Mouse (Mus musculus): ENCODE data around the gene Chn2. TPM values are rescaled to one million over a fixed set of nuclear protein-coding genes. Genes with fewer than 3 reads are reported as not detected.

Gene Chn2
- total and polyA plus RNA-seq, 3 experiments, result not detected

GRCm38 (mm10) chr6:54256397-54256796 is 217.0 kb downstream of the Chn2 start:
- H3K9ac ChIP-seq (ENCODE audit: control insufficient read depth, low read depth, low read length, poor library complexity, severe bottlenecking), result no peak overlapping the region
- no peaks in the 10 kb centered on the region for H3K9me3 ChIP-seq (replicated peaks; ENCODE audit: insufficient read depth, low read length)
- H3K4me1 ChIP-seq (ENCODE audit: control insufficient read depth in 1 of 2, insufficient read depth in 2 of 2, low read length in 2 of 2), result no peaks in the 10 kb centered on the region
- no peaks in the 10 kb centered on the region for H3K36me3 ChIP-seq (ENCODE audit: control insufficient read depth in 1 of 2, insufficient read depth in 2 of 2, low read length in 2 of 2)
- no peaks in the 10 kb centered on the region for H3K79me2 ChIP-seq (ENCODE audit: control insufficient read depth, insufficient read depth, low read length, poor library complexity)
- TF ChIP-seq MXI1 (IDR thresholded peaks at IDR 0.05; ENCODE audit: low read depth, low read length), result no peak
- no peak for TF ChIP-seq NELFE (IDR thresholded peaks at IDR 0.05; ENCODE audit: low read depth, low read length)
- TF ChIP-seq ZKSCAN1 (IDR thresholded peaks at IDR 0.05; ENCODE audit: low read depth, low read length), result no peak
- TF ChIP-seq UBTF (IDR thresholded peaks at IDR 0.05; ENCODE audit: borderline replicate concordance, insufficient read depth, low read depth, low read length), result no peak
- no peak for TF ChIP-seq MYC (IDR thresholded peaks at IDR 0.05; ENCODE audit: low read depth, low read length)
- TF ChIP-seq MEF2A (IDR thresholded peaks at IDR 0.05; ENCODE audit: extremely low read depth, insufficient replicate concordance, low read depth, low read length, poor library complexity, severe bottlenecking), result no peak
- no peak for TF ChIP-seq BHLHE40 (IDR thresholded peaks at IDR 0.05; ENCODE audit: borderline replicate concordance, low read depth, low read length)
- no peak for TF ChIP-seq SMC3 (IDR thresholded peaks at IDR 0.05; ENCODE audit: low read depth, low read length)
- TF ChIP-seq GABPA (IDR thresholded peaks at IDR 0.05; ENCODE audit: low read depth, low read length), result no peak
- TF ChIP-seq RAD21 (IDR thresholded peaks at IDR 0.05; ENCODE audit: low read depth, low read length), result no peak
- TF ChIP-seq KAT2A (conservative IDR thresholded peaks at IDR 0.05; ENCODE audit: low read depth, low read length), result no peak
- no peak for TF ChIP-seq SIN3A (IDR thresholded peaks at IDR 0.05; ENCODE audit: low read length)
- TF ChIP-seq MAZ (IDR thresholded peaks at IDR 0.05; ENCODE audit: low read depth, low read length), result no peak
- no peak for TF ChIP-seq MYB (IDR thresholded peaks at IDR 0.05; ENCODE audit: low read depth, low read length)
- no peak for TF ChIP-seq CHD1 (IDR thresholded peaks at IDR 0.05; ENCODE audit: low read depth, low read length)
- no peak for TF ChIP-seq TAL1 (IDR thresholded peaks at IDR 0.05; ENCODE audit: low read length)
- H3K27ac ChIP-seq (ENCODE audit: control insufficient read depth, low read depth, low read length), result no peak overlapping the region
- no peak overlapping the region for H3K4me3 ChIP-seq (ENCODE audit: control insufficient read depth in 1 of 2, insufficient read depth in 1 of 2, low read depth in 2 of 2, low read length in 2 of 2)
- DNase-seq (ENCODE audit: low read depth, low spot score), result no peak
- no peaks in the 10 kb centered on the region for H3K27me3 ChIP-seq (ENCODE audit: control insufficient read depth in 1 of 2, insufficient read depth in 2 of 2, low read length in 2 of 2)

GRCm38 (mm10) chr6:54257552-54257951 is 218.2 kb downstream of the Chn2 start:
- Histone ChIP-seq H3K4me1 (ENCODE audit: control insufficient read depth in 1 of 2, insufficient read depth in 2 of 2, low read length in 2 of 2) (no peaks in the 10 kb centered on the region), H3K9me3 (replicated peaks; ENCODE audit: insufficient read depth, low read length) (no peaks in the 10 kb centered on the region), H3K27me3 (ENCODE audit: control insufficient read depth in 1 of 2, insufficient read depth in 2 of 2, low read length in 2 of 2) (no peaks in the 10 kb centered on the region), H3K9ac (ENCODE audit: control insufficient read depth, low read depth, low read length, poor library complexity, severe bottlenecking) (no peak overlapping the region), H3K79me2 (ENCODE audit: control insufficient read depth, insufficient read depth, low read length, poor library complexity) (no peaks in the 10 kb centered on the region), H3K27ac (ENCODE audit: control insufficient read depth, low read depth, low read length) (no peak overlapping the region), H3K36me3 (ENCODE audit: control insufficient read depth in 1 of 2, insufficient read depth in 2 of 2, low read length in 2 of 2) (no peaks in the 10 kb centered on the region), H3K4me3 (ENCODE audit: control insufficient read depth in 1 of 2, insufficient read depth in 1 of 2, low read depth in 2 of 2, low read length in 2 of 2) (no peak overlapping the region)
- no peak for TF ChIP-seq SIN3A (IDR thresholded peaks at IDR 0.05; ENCODE audit: low read length)
- no peak for TF ChIP-seq CTCF (IDR thresholded peaks at IDR 0.05 in 2 of 3, conservative IDR thresholded peaks at IDR 0.05 in 1 of 3; ENCODE audit: control insufficient read depth in 1 of 3, insufficient read depth in 1 of 3, low read depth in 2 of 3, low read length in 3 of 3, poor library complexity in 1 of 3, severe bottlenecking in 1 of 3)
- no peak for TF ChIP-seq MYB (IDR thresholded peaks at IDR 0.05; ENCODE audit: low read depth, low read length)
- TF ChIP-seq TBP (IDR thresholded peaks at IDR 0.05; ENCODE audit: low read depth, low read length), result no peak
- no peak for TF ChIP-seq HCFC1 (IDR thresholded peaks at IDR 0.05; ENCODE audit: low read depth, low read length)
- no peak for TF ChIP-seq GATA1 (IDR thresholded peaks at IDR 0.05; ENCODE audit: low read depth, low read length)
- no peak for TF ChIP-seq RCOR1 (IDR thresholded peaks at IDR 0.05; ENCODE audit: low read depth, low read length)
- no peak for TF ChIP-seq MEF2A (IDR thresholded peaks at IDR 0.05; ENCODE audit: extremely low read depth, insufficient replicate concordance, low read depth, low read length, poor library complexity, severe bottlenecking)
- TF ChIP-seq MAZ (IDR thresholded peaks at IDR 0.05; ENCODE audit: low read depth, low read length), result no peak
- no peak for TF ChIP-seq JUND (IDR thresholded peaks at IDR 0.05; ENCODE audit: low read depth, low read length)
- no peak for DNase-seq (ENCODE audit: low read depth, low spot score)
